Mouse (Mus musculus) cerebral cortex, adult 2 months (tissue): ENCODE data around the gene Plekha8.

Experiments used
- WGBS: fragments of 180-500 bp; shearing (Covaris S2); methylation state at CpG from one replicate; pipeline ENCODE4 v1.1.7; 2018; 5-methylcytosine and 5-hydroxymethylcytosine counted together

The Plekha8 gene

GRCm38 (mm10) chr6:54594469-54595329 lies at the start of gene Plekha8:
Gene Plekha8 (plus strand): TSS chr6:54595111.
- under 1% methylated on average over 49 of the region's 49 CpGs for WGBS

GRCm38 (mm10) chr6:54548314-54549019 lies 46.4 kb upstream of the Plekha8 start:
- WGBS = 40% methylated on average over 13 of the region's 13 CpGs

GRCm38 (mm10) chr6:54549311-54549710 lies 45.6 kb upstream of the Plekha8 start:
- 67% methylated on average over 4 of the region's 4 CpGs for WGBS

- WGBS = 68% methylated on average over 7 of the region's 7 CpGs
Measured at GRCm38 (mm10) chr6:54550801-54551323, 44.0 kb upstream of the Plekha8 start.

GRCm38 (mm10) chr6:54552721-54553413 lies 42.0 kb upstream of the Plekha8 start:
- 52% methylated on average over 9 of the region's 9 CpGs for WGBS

GRCm38 (mm10) chr6:54553632-54554031 lies 41.3 kb upstream of the Plekha8 start:
- 37% methylated on average over 2 of the region's 2 CpGs for WGBS

GRCm38 (mm10) chr6:54554341-54555110 lies 40.4 kb upstream of the Plekha8 start:
- WGBS = 49% methylated on average over 8 of the region's 8 CpGs

GRCm38 (mm10) chr6:54555816-54556215 lies 39.1 kb upstream of the Plekha8 start:
- 85% methylated on average over 1 of the region's 1 CpGs for WGBS

- 93% methylated on average over 7 of the region's 7 CpGs for WGBS
Measured at GRCm38 (mm10) chr6:54557671-54558070, 37.2 kb upstream of the Plekha8 start.

- 68% methylated on average over 7 of the region's 7 CpGs for WGBS
Measured at GRCm38 (mm10) chr6:54558466-54558865, 36.4 kb upstream of the Plekha8 start.

- WGBS = 58% methylated on average over 17 of the region's 17 CpGs
Measured at GRCm38 (mm10) chr6:54562018-54562809, 32.7 kb upstream of the Plekha8 start.

GRCm38 (mm10) chr6:54563561-54563960 lies 31.4 kb upstream of the Plekha8 start:
- 37% methylated on average over 4 of the region's 4 CpGs for WGBS

- WGBS = 21% methylated on average over 9 of the region's 9 CpGs
Measured at GRCm38 (mm10) chr6:54564506-54564991, 30.4 kb upstream of the Plekha8 start.

- 19% methylated on average over 3 of the region's 3 CpGs for WGBS
Measured at GRCm38 (mm10) chr6:54565012-54565411, 29.9 kb upstream of the Plekha8 start.

- 1% methylated on average over 60 of the region's 60 CpGs for WGBS
Measured at GRCm38 (mm10) chr6:54565665-54566545, 29.0 kb upstream of the Plekha8 start, which contains the start of gene Scrn1. Gene Scrn1 (minus strand): TSS chr6:54566489.

GRCm38 (mm10) chr6:54566546-54566919 lies 28.4 kb upstream of the Plekha8 start:
- 5% methylated on average over 6 of the region's 6 CpGs for WGBS

- WGBS = 31% methylated on average over 7 of the region's 7 CpGs
Measured at GRCm38 (mm10) chr6:54569776-54570175, 25.1 kb upstream of the Plekha8 start.

GRCm38 (mm10) chr6:54573218-54573955 lies 21.5 kb upstream of the Plekha8 start:
- 37% methylated on average over 6 of the region's 6 CpGs for WGBS
